Mouse (Mus musculus) hindbrain, embryonic 15.5 days (tissue): ENCODE measurements around the gene Hmgn1. TPM values are rescaled to one million over a fixed set of nuclear protein-coding genes. Genes with fewer than 3 reads are reported as not detected.

Source experiments
- ATAC-seq: fragments of 200-750 bp; cut with Nextera tagmentation; 2 replicates; pipeline ENCODE4 v1.8.0; 2017; ENCODE audit warnings: low read depth, moderate number of reproducible peaks, moderate TSS enrichment; ENCODE audit not compliant: low FRiP score
- H3K27ac ChIP-seq: fragments of 300-500 bp; sonication (generic); replicated peaks from 2 replicates; pipeline ENCODE4 v1.5.1; 2015; ENCODE audit warnings: mild to moderate bottlenecking, inconsistent platforms
- H3K27me3 ChIP-seq: fragments of 300-500 bp; sonication (generic); 2 replicates; pipeline ENCODE4 v1.6.1; 2015; ENCODE audit warnings: control low read depth, inconsistent platforms
- H3K36me3 ChIP-seq: fragments of 300-500 bp; sonication (generic); 2 replicates; pipeline ENCODE4 v1.6.1; 2015; ENCODE audit warnings: control low read depth, inconsistent platforms
- H3K4me1 ChIP-seq: fragments of 300-500 bp; sonication (generic); replicated peaks from 2 replicates; pipeline ENCODE4 v1.6.1; 2015; ENCODE audit warnings: control low read depth, inconsistent platforms
- H3K4me2 ChIP-seq: fragments of 300-500 bp; sonication (generic); 2 replicates; pipeline ENCODE4 v1.6.1; 2015; ENCODE audit warnings: moderate library complexity, mild to moderate bottlenecking, inconsistent platforms
- H3K4me3 ChIP-seq: fragments of 300-500 bp; sonication (generic); 2 replicates; pipeline ENCODE4 v1.5.1; 2015; ENCODE audit warnings: mild to moderate bottlenecking, inconsistent platforms
- H3K9ac ChIP-seq: fragments of 300-500 bp; sonication (generic); 2 replicates; pipeline ENCODE4 v1.6.1; 2015; ENCODE audit warnings: inconsistent platforms
- H3K9me3 ChIP-seq: fragments of 300-500 bp; sonication (generic); 2 replicates; pipeline ENCODE4 v1.6.1; 2016; ENCODE audit warnings: control low read depth, inconsistent platforms
- WGBS: fragments of 180-500 bp; shearing (Covaris S2); methylation state at CpG from one replicate; pipeline ENCODE4 v1.1.7; 2015; 5-methylcytosine and 5-hydroxymethylcytosine counted together
- polyA plus RNA-seq: library from polyadenylated mRNA; unstranded; fragments of >200 nt; fragmentation: Nextera tagmentation; extraction: Ambion mirVana; gene quantifications from 2 replicates; pipeline ENCODE4 v1.2.1, GENCODE M21; 2015

Hmgn1 gene
- polyA plus RNA-seq = 284 and 324 TPM in 2 replicates

- under 1% methylated on average over 62 of the region's 72 CpGs for WGBS
- H3K4me3 ChIP-seq = peak within 1 kb of the TSS; percentile 90
- H3K9me3 ChIP-seq = no peaks in the 10 kb centered on the region
- H3K4me1 ChIP-seq = peaks cover 31% of the 10 kb centered on the region
- peak within 1 kb of the TSS; percentile 86 for H3K9ac ChIP-seq
- peak within 1 kb of the TSS; percentile 100 for H3K27ac ChIP-seq
- peaks cover 27% of the 10 kb centered on the region for H3K36me3 ChIP-seq
- peak; percentile 98 for ATAC-seq
- no peaks in the 10 kb centered on the region for H3K27me3 ChIP-seq
- H3K4me2 ChIP-seq = peak within 1 kb of the TSS; percentile 92
Measured at GRCm38 (mm10) chr16:96127657-96128344, at the start of gene Hmgn1. Gene Hmgn1 (minus strand): TSS chr16:96127729.

GRCm38 (mm10) chr16:96175399-96175798 lies 47.9 kb upstream of the Hmgn1 start:
- 0 out of 2 replicates have a peak, but pooled peaks have one; percentile 30 for ATAC-seq
- no peak overlapping the region for H3K4me2 ChIP-seq
- WGBS = 39% methylated on average over 2 of the region's 2 CpGs

GRCm38 (mm10) chr16:96173648-96174047 lies 46.1 kb upstream of the Hmgn1 start:
- WGBS = 75% methylated on average over 8 of the region's 8 CpGs
- Histone ChIP-seq H3K9ac (no peak overlapping the region), H3K4me1 (no peaks in the 10 kb centered on the region), H3K27me3 (no peaks in the 10 kb centered on the region), H3K27ac (no peak overlapping the region), H3K9me3 (no peaks in the 10 kb centered on the region), H3K4me2 (no peak overlapping the region), H3K4me3 (no peak overlapping the region), H3K36me3 (no peaks in the 10 kb centered on the region)
- ATAC-seq = no peak

More at GRCm38 (mm10) chr16:96175399-96175798, 47.9 kb upstream of the Hmgn1 start:
- H3K9ac ChIP-seq = no peak overlapping the region
- no peaks in the 10 kb centered on the region for H3K27me3 ChIP-seq
- H3K4me3 ChIP-seq = no peak overlapping the region
- no peaks in the 10 kb centered on the region for H3K9me3 ChIP-seq
- no peaks in the 10 kb centered on the region for H3K4me1 ChIP-seq
- H3K27ac ChIP-seq = no peak overlapping the region
- H3K36me3 ChIP-seq = no peaks in the 10 kb centered on the region

- Histone ChIP-seq H3K4me3 (no peak overlapping the region), H3K27ac (no peak overlapping the region)
Measured at GRCm38 (mm10) chr16:96168837-96169236, 41.3 kb upstream of the Hmgn1 start.

GRCm38 (mm10) chr16:96165723-96166264 lies 38.3 kb upstream of the Hmgn1 start:
- H3K4me2 ChIP-seq = no peak overlapping the region
- 72% methylated on average over 4 of the region's 4 CpGs for WGBS
- H3K27me3 ChIP-seq = no peaks in the 10 kb centered on the region
- no peak for ATAC-seq
- no peaks in the 10 kb centered on the region for H3K9me3 ChIP-seq
- H3K36me3 ChIP-seq = 0 out of 2 replicates have a peak, but pooled peaks cover 4% of the 10 kb centered on the region
- H3K9ac ChIP-seq = no peak overlapping the region
- H3K4me1 ChIP-seq = no peaks in the 10 kb centered on the region
- no peak overlapping the region for H3K27ac ChIP-seq
- no peak overlapping the region for H3K4me3 ChIP-seq

More at GRCm38 (mm10) chr16:96168837-96169236, 41.3 kb upstream of the Hmgn1 start:
- ATAC-seq = no peak
- Histone ChIP-seq H3K4me1 (no peaks in the 10 kb centered on the region), H3K9ac (no peak overlapping the region), H3K9me3 (no peaks in the 10 kb centered on the region), H3K36me3 (0 out of 2 replicates have a peak, but pooled peaks cover 4% of the 10 kb centered on the region), H3K4me2 (no peak overlapping the region), H3K27me3 (no peaks in the 10 kb centered on the region)
- 89% methylated on average over 4 of the region's 4 CpGs for WGBS

- Histone ChIP-seq H3K27ac (no peak overlapping the region), H3K4me2 (no peak overlapping the region), H3K9ac (no peak overlapping the region), H3K9me3 (no peaks in the 10 kb centered on the region), H3K4me3 (no peak overlapping the region), H3K4me1 (peaks cover 16% of the 10 kb centered on the region), H3K36me3 (no peaks in the 10 kb centered on the region), H3K27me3 (no peaks in the 10 kb centered on the region)
- ATAC-seq = no peak
- WGBS = 85% methylated on average over 4 of the region's 4 CpGs
Measured at GRCm38 (mm10) chr16:96161336-96161735, 33.8 kb upstream of the Hmgn1 start.

GRCm38 (mm10) chr16:96160927-96161326 lies 33.4 kb upstream of the Hmgn1 start:
- Histone ChIP-seq H3K9me3 (no peaks in the 10 kb centered on the region), H3K27ac (no peak overlapping the region), H3K27me3 (no peaks in the 10 kb centered on the region), H3K9ac (no peak overlapping the region), H3K36me3 (no peaks in the 10 kb centered on the region), H3K4me2 (no peak overlapping the region), H3K4me3 (no peak overlapping the region), H3K4me1 (peaks cover 16% of the 10 kb centered on the region)
- no peak for ATAC-seq
- 87% methylated on average over 1 of the region's 1 CpGs for WGBS

- Histone ChIP-seq H3K4me2 (peak overlapping the region; percentile 98), H3K4me3 (peak overlapping the region; percentile 50), H3K9me3 (no peaks in the 10 kb centered on the region), H3K27ac (peak overlapping the region; percentile 82; the same call in 1 of the 2 replicates), H3K36me3 (no peaks in the 10 kb centered on the region; the same call in 1 of the 2 replicates), H3K9ac (0 out of 2 replicates have a peak overlapping the region, but pooled peaks have one; percentile 75), H3K27me3 (no peaks in the 10 kb centered on the region), H3K4me1 (peaks cover 16% of the 10 kb centered on the region)
- 0 out of 2 replicates have a peak, but pooled peaks have one; percentile 36 for ATAC-seq
- WGBS = 80% methylated on average over 20 of the region's 20 CpGs
Measured at GRCm38 (mm10) chr16:96159794-96160346, 32.3 kb upstream of the Hmgn1 start.

- peak overlapping the region; percentile 75 for H3K9ac ChIP-seq
- H3K27me3 ChIP-seq = no peaks in the 10 kb centered on the region
- peak; percentile 75 for ATAC-seq
- H3K9me3 ChIP-seq = no peaks in the 10 kb centered on the region
- 1% methylated on average over 61 of the region's 67 CpGs for WGBS
- no peaks in the 10 kb centered on the region; the same call in 1 of the 2 replicates for H3K36me3 ChIP-seq
- peak overlapping the region; percentile 98 for H3K4me2 ChIP-seq
- H3K4me1 ChIP-seq = peaks cover 16% of the 10 kb centered on the region
- H3K4me3 ChIP-seq = peak overlapping the region; percentile 50
- peak overlapping the region; percentile 82 for H3K27ac ChIP-seq
Measured at GRCm38 (mm10) chr16:96159091-96159731, 31.7 kb upstream of the Hmgn1 start.

- H3K27ac ChIP-seq = peak overlapping the region; percentile 82
- peak overlapping the region; percentile 98 for H3K4me2 ChIP-seq
- H3K27me3 ChIP-seq = no peaks in the 10 kb centered on the region
- H3K4me3 ChIP-seq = peak overlapping the region; percentile 50
- no peaks in the 10 kb centered on the region for H3K9me3 ChIP-seq
- 49% methylated on average over 12 of the region's 12 CpGs for WGBS
- peaks cover under 1% of the 10 kb centered on the region for H3K36me3 ChIP-seq
- H3K4me1 ChIP-seq = peaks cover 16% of the 10 kb centered on the region
- peak overlapping the region; percentile 75 for H3K9ac ChIP-seq
- ATAC-seq = no peak
Measured at GRCm38 (mm10) chr16:96158511-96159080, 31.1 kb upstream of the Hmgn1 start.

- no peak for ATAC-seq
- peaks cover 16% of the 10 kb centered on the region for H3K4me1 ChIP-seq
- H3K27ac ChIP-seq = no peak overlapping the region
- no peak overlapping the region for H3K9ac ChIP-seq
- H3K9me3 ChIP-seq = no peaks in the 10 kb centered on the region
- no peak overlapping the region for H3K4me3 ChIP-seq
- H3K36me3 ChIP-seq = peaks cover 10% of the 10 kb centered on the region
- H3K4me2 ChIP-seq = no peak overlapping the region
- H3K27me3 ChIP-seq = no peaks in the 10 kb centered on the region
- 86% methylated on average over 11 of the region's 11 CpGs for WGBS
Measured at GRCm38 (mm10) chr16:96157171-96157570, 29.6 kb upstream of the Hmgn1 start.
